Mouse (Mus musculus): ENCODE measurements around the gene H2al1k.
A peak's percentile ranks its signal among the peaks of the same experiment; 100 is the strongest.
"Not testable (repeated sequence)": the region's sequence is repeated elsewhere in the genome, so short reads cannot be mapped to it uniquely, and the experiment has no call there.

Gene H2al1k

DNA sequence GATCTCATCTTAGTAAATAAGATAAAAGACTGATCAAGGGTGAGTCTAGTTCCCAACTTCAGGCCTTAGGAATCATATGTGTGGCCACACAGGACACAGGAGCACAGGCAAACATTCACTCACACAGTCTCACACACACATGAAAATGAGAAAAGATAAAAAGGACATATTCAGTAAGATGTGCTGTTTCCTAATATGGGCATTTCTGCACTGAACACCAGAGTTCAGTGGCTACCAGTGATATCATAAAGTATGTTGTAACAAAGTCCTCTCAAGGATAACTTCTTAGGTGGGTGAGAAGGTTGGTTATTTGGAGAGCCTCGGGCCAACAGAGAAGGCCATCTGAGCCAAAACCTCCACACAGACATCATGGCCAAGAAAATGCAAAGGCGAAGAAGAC lies at the start of gene H2al1k:
H2al1k (plus strand) TSS at position 301 of the 400 bp plus-strand sequence.
- DNase-seq (ENCODE audit: low spot score in 2 of 2), result not testable (repeated sequence)

DNA sequence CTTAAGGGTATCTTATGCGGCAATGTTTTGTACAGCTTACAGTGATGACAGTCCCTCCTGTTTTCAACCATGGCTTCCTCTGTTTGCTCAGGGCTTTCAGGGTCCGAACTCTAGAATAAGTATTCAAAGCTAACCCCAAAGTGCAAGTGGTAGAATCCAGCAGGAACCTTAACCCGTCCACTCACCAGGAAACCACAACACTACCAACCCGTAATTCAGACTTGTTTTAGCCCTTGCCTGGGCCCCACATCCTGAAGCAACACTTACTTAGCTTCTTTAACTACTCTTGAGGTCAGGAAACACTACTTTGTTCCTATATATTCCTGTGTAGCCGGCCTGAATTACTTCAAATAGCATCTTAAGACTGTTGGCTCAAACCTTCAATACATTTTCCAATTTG lies 47.6 kb upstream of the H2al1k start:
- no peak for DNase-seq (ENCODE audit: low spot score in 2 of 2)

- DNase-seq (ENCODE audit: low spot score in 2 of 2), result no peak
Observed at GRCm38 (mm10) chrX:9303455-9303854, 47.0 kb upstream of the H2al1k start.

DNA sequence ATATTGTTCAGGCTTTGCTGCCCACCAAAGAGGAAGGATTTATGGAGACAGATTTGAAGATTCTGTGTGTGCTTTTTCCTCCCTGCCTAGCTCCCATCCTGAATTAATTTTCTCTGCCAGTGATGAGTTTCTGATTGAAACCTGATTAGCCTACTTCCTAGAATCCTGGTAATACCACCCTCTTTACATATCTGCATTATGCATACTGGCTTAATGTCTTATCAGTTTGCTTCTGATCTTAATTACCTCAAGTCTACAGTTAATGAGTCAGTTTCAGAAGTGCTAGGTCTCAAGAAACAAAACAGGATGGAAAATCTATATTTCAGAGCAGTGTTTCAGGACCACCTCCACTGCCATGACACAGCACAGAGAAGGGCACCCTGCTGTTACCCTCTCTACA lies 34.0 kb upstream of the H2al1k start:
- DNase-seq (ENCODE audit: low spot score in 2 of 2), result not testable (repeated sequence)

- DNase-seq (ENCODE audit: low spot score in 2 of 2), result not testable (repeated sequence)
Observed at GRCm38 (mm10) chrX:9327954-9328353, 22.5 kb upstream of the H2al1k start.

DNA sequence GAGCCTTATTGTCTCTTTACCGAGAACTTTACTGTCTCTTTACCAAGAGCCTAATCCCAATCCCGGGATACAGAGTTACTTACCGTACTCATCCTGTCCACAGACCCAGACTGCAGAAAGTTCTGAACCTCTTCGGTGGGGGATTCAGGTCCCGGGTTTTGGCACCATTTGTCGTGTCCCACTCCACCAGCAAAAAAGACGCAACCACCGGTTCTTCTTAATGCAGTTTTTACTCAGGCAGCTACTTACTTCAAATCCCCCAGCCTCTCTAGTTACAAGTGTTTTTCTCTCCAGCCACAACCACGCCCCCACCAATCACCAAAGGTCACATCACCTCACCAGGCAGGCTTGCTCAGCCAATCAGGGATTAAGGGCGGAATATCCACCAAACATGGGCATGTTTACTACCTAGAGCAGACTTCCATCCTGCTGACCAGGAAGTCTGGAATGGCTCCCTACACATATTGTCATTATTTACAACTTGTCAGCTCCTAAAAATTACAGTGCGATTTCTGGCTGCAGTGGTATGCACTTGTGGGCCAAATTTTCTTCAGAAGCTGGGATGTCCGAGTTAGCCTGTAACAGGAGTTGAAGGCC lies 18.0 kb upstream of the H2al1k start:
- DNase-seq (ENCODE audit: low spot score in 2 of 2), result not testable (repeated sequence)

GRCm38 (mm10) chrX:9333035-9333434 lies 17.4 kb upstream of the H2al1k start:
- peak; percentile 19 to 75 for DNase-seq (ENCODE audit: low spot score in 2 of 2)

DNA sequence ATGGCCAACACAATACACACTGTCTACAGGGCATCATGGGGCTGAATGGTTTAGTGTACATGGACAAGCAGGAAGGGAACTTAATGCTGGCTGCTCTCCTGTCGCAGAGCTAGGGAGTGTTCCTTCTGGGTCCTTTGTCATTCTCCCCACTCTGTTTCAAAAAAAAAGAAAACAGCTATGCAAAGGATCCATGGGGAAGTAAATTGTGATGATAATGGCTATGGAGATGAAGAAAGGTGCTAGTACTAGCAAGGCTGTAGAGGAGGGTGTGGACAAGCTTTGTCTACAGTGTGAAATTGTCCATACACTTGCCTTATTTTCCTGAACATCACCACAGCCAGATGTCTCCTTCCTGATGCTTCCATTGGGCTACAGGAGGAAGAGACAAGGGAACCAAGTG lies 15.4 kb upstream of the H2al1k start:
- not testable (repeated sequence) for DNase-seq (ENCODE audit: low spot score in 2 of 2)

DNA sequence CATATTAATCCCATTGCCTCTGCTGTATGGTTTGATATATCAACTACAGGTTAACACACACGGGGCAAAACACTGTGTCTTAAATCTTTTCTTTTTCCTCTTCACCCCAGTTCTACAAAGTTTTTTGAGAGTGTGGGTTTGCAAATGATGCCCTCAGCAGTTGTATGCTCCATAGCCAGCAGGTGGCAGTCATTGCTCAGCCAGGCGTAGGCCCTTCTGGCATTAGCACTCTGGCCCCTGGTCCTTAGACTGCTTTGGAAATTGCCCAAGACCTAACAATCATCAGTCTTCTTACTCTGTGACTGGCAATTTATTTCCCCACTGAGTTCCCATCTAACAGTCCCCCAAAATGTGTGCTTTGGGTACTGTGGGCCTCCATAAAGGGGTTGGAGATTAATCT lies 23.6 kb downstream of the H2al1k start:
- DNase-seq (ENCODE audit: low spot score in 2 of 2), result peak in 1 of 2 experiments; percentile 7

GRCm38 (mm10) chrX:9375927-9376326 lies 25.5 kb downstream of the H2al1k start:
- not testable (repeated sequence) for DNase-seq (ENCODE audit: low spot score in 2 of 2)
